Mouse (Mus musculus): ENCODE data around the gene Ogfod3.
A peak's percentile ranks its signal among the peaks of the same experiment; 100 is the strongest.

Ogfod3 gene

GRCm38 (mm10) chr11:121204161-121205006 is at the start of gene Ogfod3, which contains the start of gene Hexdc:
TSS of gene Ogfod3 (minus strand) at chr11:121204711.
TSS of gene Hexdc (plus strand) at chr11:121204433.
- DNase-seq (ENCODE audit: low spot score), result peak; percentile 78

- no peak for DNase-seq (ENCODE audit: low spot score)
Observed at GRCm38 (mm10) chr11:121250196-121250595, 45.7 kb upstream of the Ogfod3 start.

- DNase-seq (ENCODE audit: low spot score), result no peak
Observed at GRCm38 (mm10) chr11:121239669-121240068, 35.2 kb upstream of the Ogfod3 start.

- DNase-seq (ENCODE audit: low spot score), result no peak
Observed at GRCm38 (mm10) chr11:121237345-121238128, 33.0 kb upstream of the Ogfod3 start.

- peak; percentile 99 for DNase-seq (ENCODE audit: low spot score)
Observed at GRCm38 (mm10) chr11:121236564-121237344, 32.2 kb upstream of the Ogfod3 start, which contains the start of gene Narf. TSS of gene Narf (plus strand) at chr11:121237253.

- no peak for DNase-seq (ENCODE audit: low spot score)
Observed at GRCm38 (mm10) chr11:121235475-121236238, 31.1 kb upstream of the Ogfod3 start.

- no peak for DNase-seq (ENCODE audit: low spot score)
Observed at GRCm38 (mm10) chr11:121232706-121233105, 28.2 kb upstream of the Ogfod3 start.

- no peak for DNase-seq (ENCODE audit: low spot score)
Observed at GRCm38 (mm10) chr11:121231628-121232291, 27.2 kb upstream of the Ogfod3 start.

- DNase-seq (ENCODE audit: low spot score), result no peak
Observed at GRCm38 (mm10) chr11:121231191-121231590, 26.7 kb upstream of the Ogfod3 start.

GRCm38 (mm10) chr11:121229018-121229439 is 24.5 kb upstream of the Ogfod3 start, which contains the start of gene Cybc1:
TSS of gene Cybc1 (minus strand) at chr11:121229322.
- peak; percentile 45 for DNase-seq (ENCODE audit: low spot score)

GRCm38 (mm10) chr11:121228129-121229017 is 23.9 kb upstream of the Ogfod3 start:
- no peak for DNase-seq (ENCODE audit: low spot score)

- no peak for DNase-seq (ENCODE audit: low spot score)
Observed at GRCm38 (mm10) chr11:121221321-121222010, 17.0 kb upstream of the Ogfod3 start.

GRCm38 (mm10) chr11:121220771-121221170 is 16.3 kb upstream of the Ogfod3 start:
- no peak for DNase-seq (ENCODE audit: low spot score)

GRCm38 (mm10) chr11:121219776-121220175 is 15.3 kb upstream of the Ogfod3 start:
- no peak for DNase-seq (ENCODE audit: low spot score)

GRCm38 (mm10) chr11:121216831-121217230 is 12.3 kb upstream of the Ogfod3 start:
- no peak for DNase-seq (ENCODE audit: low spot score)

- DNase-seq (ENCODE audit: low spot score), result no peak
Observed at GRCm38 (mm10) chr11:121203859-121204160, 701 bp downstream of the Ogfod3 start.

GRCm38 (mm10) chr11:121201436-121202198 is 2.9 kb downstream of the Ogfod3 start:
- no peak for DNase-seq (ENCODE audit: low spot score)

GRCm38 (mm10) chr11:121200781-121201180 is 3.7 kb downstream of the Ogfod3 start:
- no peak for DNase-seq (ENCODE audit: low spot score)

Data from layer of hippocampus, adult 9-10 months (tissue).